Mouse (Mus musculus) C2C12 (cell line): ENCODE measurements around the gene Oasl1.

ENCODE experiments used
- CEBPB ChIP-seq: IDR thresholded peaks from one replicate; pipeline ENCODE4 v1.6.1; 2011; ENCODE audit warnings: low read depth, mild to moderate bottlenecking, control low read depth, moderate library complexity
- CTCF ChIP-seq: IDR thresholded peaks from one replicate; pipeline ENCODE4 v1.5.1; 2011; ENCODE audit not compliant: control insufficient read depth, insufficient read depth, insufficient read length
- MAX ChIP-seq: IDR thresholded peaks from one replicate; pipeline ENCODE4 v1.6.1; 2011; ENCODE audit warnings: mild to moderate bottlenecking, control low read depth
- MYOD1 ChIP-seq: IDR thresholded peaks from one replicate; pipeline ENCODE4 v1.6.1; 2011; ENCODE audit warnings: low read depth; ENCODE audit not compliant: control insufficient read depth, insufficient read length
- MYOG ChIP-seq: IDR thresholded peaks from one replicate; pipeline ENCODE4 v1.6.1; 2011; ENCODE audit not compliant: control insufficient read depth, insufficient read length; ENCODE audit errors: extremely low read depth

GRCm38 (mm10) chr5:114948891-114949290 lies 25.9 kb downstream of the Oasl1 start:
- no peak for TF ChIP-seq CTCF
- TF ChIP-seq CEBPB, result no peak
- no peak for TF ChIP-seq MAX
- TF ChIP-seq MYOG, result no peak
- no peak for TF ChIP-seq MYOD1
